Mouse (Mus musculus): ENCODE results near the gene Plekhh2.

The Plekhh2 gene

GRCm38 (mm10) chr17:84607617-84608016 lies 95.9 kb downstream of the Plekhh2 start:
- no peak for DNase-seq (ENCODE audit: low spot score in 2 of 2)

GRCm38 (mm10) chr17:84608606-84609005 lies 96.9 kb downstream of the Plekhh2 start:
- no peak for DNase-seq (ENCODE audit: low spot score in 2 of 2)

- DNase-seq (ENCODE audit: low spot score in 2 of 2): no peak
Measured at GRCm38 (mm10) chr17:84611500-84611899, 99.8 kb downstream of the Plekhh2 start.

GRCm38 (mm10) chr17:84611971-84612370 lies 100.3 kb downstream of the Plekhh2 start:
- DNase-seq (ENCODE audit: low spot score in 2 of 2): no peak

GRCm38 (mm10) chr17:84615811-84616210 lies 104.1 kb downstream of the Plekhh2 start:
- no peak for DNase-seq (ENCODE audit: low spot score in 2 of 2)

GRCm38 (mm10) chr17:84616526-84617074 lies 104.9 kb downstream of the Plekhh2 start:
- no peak for DNase-seq (ENCODE audit: low spot score in 2 of 2)

GRCm38 (mm10) chr17:84617953-84618352 lies 106.3 kb downstream of the Plekhh2 start:
- no peak for DNase-seq (ENCODE audit: low spot score in 2 of 2)

GRCm38 (mm10) chr17:84619112-84619511 lies 107.4 kb downstream of the Plekhh2 start:
- DNase-seq (ENCODE audit: low spot score in 2 of 2): no peak

GRCm38 (mm10) chr17:84620076-84620475 lies 108.4 kb downstream of the Plekhh2 start:
- no peak for DNase-seq (ENCODE audit: low spot score in 2 of 2)

- DNase-seq (ENCODE audit: low spot score in 2 of 2): no peak
Measured at GRCm38 (mm10) chr17:84620610-84621009, 108.9 kb downstream of the Plekhh2 start.

GRCm38 (mm10) chr17:84621209-84621608 lies 109.5 kb downstream of the Plekhh2 start:
- DNase-seq (ENCODE audit: low spot score in 2 of 2): no peak

GRCm38 (mm10) chr17:84622028-84622427 lies 110.3 kb downstream of the Plekhh2 start:
- DNase-seq (ENCODE audit: low spot score in 2 of 2): no peak

GRCm38 (mm10) chr17:84622873-84623272 lies 111.2 kb downstream of the Plekhh2 start:
- no peak for DNase-seq (ENCODE audit: low spot score in 2 of 2)

- peak; percentile 81 to 89 for DNase-seq (ENCODE audit: low spot score in 2 of 2)
Measured at GRCm38 (mm10) chr17:84626276-84626856, 114.7 kb downstream of the Plekhh2 start, which contains the start of gene Dync2li1. Gene Dync2li1, plus strand, starts transcription at chr17:84626496.

GRCm38 (mm10) chr17:84626857-84627305 lies 115.2 kb downstream of the Plekhh2 start:
- DNase-seq (ENCODE audit: low spot score in 2 of 2): no peak

- no peak for DNase-seq (ENCODE audit: low spot score in 2 of 2)
Measured at GRCm38 (mm10) chr17:84627721-84628120, 116.0 kb downstream of the Plekhh2 start.

- DNase-seq (ENCODE audit: low spot score in 2 of 2): no peak
Measured at GRCm38 (mm10) chr17:84628611-84629010, 116.9 kb downstream of the Plekhh2 start.

GRCm38 (mm10) chr17:84631836-84632235 lies 120.1 kb downstream of the Plekhh2 start:
- DNase-seq (ENCODE audit: low spot score in 2 of 2): no peak

GRCm38 (mm10) chr17:84633443-84633842 lies 121.7 kb downstream of the Plekhh2 start:
- DNase-seq (ENCODE audit: low spot score in 2 of 2): no peak

GRCm38 (mm10) chr17:84636328-84636727 lies 124.6 kb downstream of the Plekhh2 start:
- no peak for DNase-seq (ENCODE audit: low spot score in 2 of 2)

GRCm38 (mm10) chr17:84637971-84638370 lies 126.3 kb downstream of the Plekhh2 start:
- DNase-seq (ENCODE audit: low spot score in 2 of 2): no peak

GRCm38 (mm10) chr17:84639796-84640378 lies 128.2 kb downstream of the Plekhh2 start:
- DNase-seq (ENCODE audit: low spot score in 2 of 2): no peak

- peak in 1 of 2 experiments; percentile 48 for DNase-seq (ENCODE audit: low spot score in 2 of 2)
Measured at GRCm38 (mm10) chr17:84641893-84642292, 130.2 kb downstream of the Plekhh2 start.

All from frontal cortex, postnatal 14 days (tissue).